Mouse (Mus musculus) ES-Bruce4 (cell line): Measurements from ENCODE around the gene Fabp3. TPM values are rescaled to one million over a fixed set of nuclear protein-coding genes. Genes with fewer than 3 reads are reported as not detected.

Experiments used
- H3K27ac ChIP-seq: 2 replicates; pipeline ENCODE4 v1.5.1; 2012; ENCODE audit warnings: low read length, inconsistent platforms; ENCODE audit not compliant: insufficient read depth
- H3K27me3 ChIP-seq: 2 replicates; pipeline ENCODE4 v1.6.1; 2012; ENCODE audit warnings: mild to moderate bottlenecking, low read length, inconsistent platforms; ENCODE audit not compliant: control insufficient read depth, poor library complexity, insufficient read depth, severe bottlenecking
- H3K36me3 ChIP-seq: 2 replicates; pipeline ENCODE4 v1.6.1; 2012; ENCODE audit warnings: inconsistent platforms, mild to moderate bottlenecking, low read length, moderate library complexity; ENCODE audit not compliant: control insufficient read depth, poor library complexity, insufficient read depth, severe bottlenecking
- H3K4me1 ChIP-seq: one replicate; pipeline ENCODE4 v1.8.1; 2011; ENCODE audit warnings: low read length; ENCODE audit not compliant: control insufficient read depth, insufficient read depth
- H3K4me3 ChIP-seq: 2 replicates; pipeline ENCODE4 v1.5.1; 2011; ENCODE audit warnings: low read depth, mild to moderate bottlenecking, low read length
- H3K9ac ChIP-seq: 2 replicates; pipeline ENCODE4 v1.6.1; 2012; ENCODE audit warnings: low read depth, mild to moderate bottlenecking, inconsistent platforms; ENCODE audit not compliant: poor library complexity, severe bottlenecking
- H3K9me3 ChIP-seq: replicated peaks from 2 replicates; pipeline ENCODE4 v1.6.1; 2012; ENCODE audit warnings: mild to moderate bottlenecking, low read length, inconsistent platforms; ENCODE audit not compliant: control insufficient read depth, poor library complexity, insufficient read depth, severe bottlenecking
- CTCF ChIP-seq: IDR thresholded peaks from one replicate; pipeline ENCODE4 v1.8.1; 2011; ENCODE audit warnings: low read depth, low read length
- EP300 ChIP-seq: IDR thresholded peaks from 2 replicates; pipeline ENCODE4 v1.6.1; 2011; ENCODE audit warnings: low read depth, low read length; ENCODE audit not compliant: insufficient read depth
- POLR2A ChIP-seq: IDR thresholded peaks from one replicate; pipeline ENCODE4 v1.8.1; 2011; ENCODE audit warnings: low read length; ENCODE audit not compliant: insufficient read depth
- polyA plus RNA-seq: library from polyadenylated mRNA; stranded (reverse); fragments of >200 nt; gene quantifications from 2 replicates; pipeline ENCODE4 v1.2.4, GENCODE M21; 2011; ENCODE audit warnings: low read depth; ENCODE audit not compliant: missing spikeins, insufficient read depth, insufficient read length

Gene Fabp3
- polyA plus RNA-seq, 1 experiment = 803 TPM

GRCm38 (mm10) chr4:130286531-130286930 is 21.9 kb upstream of the Fabp3 start:
- no peak overlapping the region for H3K4me3 ChIP-seq
- H3K9me3 ChIP-seq = no peaks in the 10 kb centered on the region
- H3K27me3 ChIP-seq = no peaks in the 10 kb centered on the region
- no peak for TF ChIP-seq POLR2A
- no peak for TF ChIP-seq CTCF
- TF ChIP-seq EP300 = no peak
- no peaks in the 10 kb centered on the region for H3K36me3 ChIP-seq
- H3K9ac ChIP-seq = no peak overlapping the region
- H3K27ac ChIP-seq = no peak overlapping the region
- no peaks in the 10 kb centered on the region for H3K4me1 ChIP-seq

- no peaks in the 10 kb centered on the region for H3K27me3 ChIP-seq
- no peaks in the 10 kb centered on the region for H3K4me1 ChIP-seq
- H3K27ac ChIP-seq = no peak overlapping the region
- no peaks in the 10 kb centered on the region for H3K9me3 ChIP-seq
- H3K4me3 ChIP-seq = no peak overlapping the region
- H3K9ac ChIP-seq = no peak overlapping the region
- H3K36me3 ChIP-seq = no peaks in the 10 kb centered on the region
- TF ChIP-seq POLR2A (no peak), CTCF (no peak), EP300 (no peak)
These were observed 18.6 kb upstream of the Fabp3 start for GRCm38 (mm10) chr4:130289824-130290223.

GRCm38 (mm10) chr4:130292271-130292670 is 16.1 kb upstream of the Fabp3 start:
- H3K4me3 ChIP-seq = no peak overlapping the region
- no peaks in the 10 kb centered on the region for H3K27me3 ChIP-seq
- H3K9me3 ChIP-seq = no peaks in the 10 kb centered on the region
- TF ChIP-seq CTCF (peak; percentile 97), POLR2A (no peak)
- no peak overlapping the region for H3K27ac ChIP-seq
- no peaks in the 10 kb centered on the region for H3K36me3 ChIP-seq
- no peaks in the 10 kb centered on the region for H3K4me1 ChIP-seq
- no peak overlapping the region for H3K9ac ChIP-seq

GRCm38 (mm10) chr4:130294513-130294912 is 13.9 kb upstream of the Fabp3 start:
- no peak for TF ChIP-seq CTCF
- TF ChIP-seq POLR2A = no peak
- no peak for TF ChIP-seq EP300
- H3K4me1 ChIP-seq = peaks cover 5% of the 10 kb centered on the region
- no peak overlapping the region; the same call in 1 of the 2 replicates for H3K9ac ChIP-seq
- no peaks in the 10 kb centered on the region for H3K27me3 ChIP-seq
- no peaks in the 10 kb centered on the region for H3K36me3 ChIP-seq
- H3K4me3 ChIP-seq = no peak overlapping the region
- H3K27ac ChIP-seq = no peak overlapping the region
- H3K9me3 ChIP-seq = no peaks in the 10 kb centered on the region

- H3K4me3 ChIP-seq = peak overlapping the region; percentile 28
These were observed 13.2 kb upstream of the Fabp3 start for GRCm38 (mm10) chr4:130295047-130295745.

GRCm38 (mm10) chr4:130296243-130296965 is 12.0 kb upstream of the Fabp3 start:
- no peak for TF ChIP-seq CTCF
- TF ChIP-seq POLR2A = no peak
- TF ChIP-seq EP300 = no peak
- no peak overlapping the region for H3K4me3 ChIP-seq
- no peak overlapping the region for H3K27ac ChIP-seq
- H3K36me3 ChIP-seq = no peaks in the 10 kb centered on the region
- no peaks in the 10 kb centered on the region for H3K9me3 ChIP-seq
- peaks cover 12% of the 10 kb centered on the region for H3K4me1 ChIP-seq
- H3K9ac ChIP-seq = no peak overlapping the region
- H3K27me3 ChIP-seq = no peaks in the 10 kb centered on the region

More at GRCm38 (mm10) chr4:130295047-130295745, 13.2 kb upstream of the Fabp3 start:
- TF ChIP-seq POLR2A (no peak), EP300 (no peak), CTCF (peak; percentile 34)
- peak overlapping the region; percentile 31 for H3K9ac ChIP-seq
- H3K9me3 ChIP-seq = no peaks in the 10 kb centered on the region
- no peaks in the 10 kb centered on the region for H3K36me3 ChIP-seq
- H3K4me1 ChIP-seq = peaks cover 10% of the 10 kb centered on the region
- no peak overlapping the region for H3K27ac ChIP-seq
- H3K27me3 ChIP-seq = no peaks in the 10 kb centered on the region
